Mouse (Mus musculus) left cerebral cortex, adult 8-10 months (tissue): ENCODE data around the gene 4933405O20Rik. TPM values are rescaled to one million over a fixed set of nuclear protein-coding genes. Genes with fewer than 3 reads are reported as not detected.

ENCODE experiments used
- DNase-seq, 2 experiments: peaks; one replicate each; pipeline ENCODE4 v3.0.0; 2022; ENCODE audit warnings: low spot score in 2 of 2
- total RNA-seq, 4 experiments: library from RNA; stranded (reverse); gene quantifications; 2 replicates each; pipeline ENCODE4 v1.2.4; 2022

4933405O20Rik gene
- total RNA-seq: 1 to 10 TPM in 1 of 4 experiments, under 1 TPM in 3; 0.58 to 1.0 (median 0.79) TPM

DNA sequence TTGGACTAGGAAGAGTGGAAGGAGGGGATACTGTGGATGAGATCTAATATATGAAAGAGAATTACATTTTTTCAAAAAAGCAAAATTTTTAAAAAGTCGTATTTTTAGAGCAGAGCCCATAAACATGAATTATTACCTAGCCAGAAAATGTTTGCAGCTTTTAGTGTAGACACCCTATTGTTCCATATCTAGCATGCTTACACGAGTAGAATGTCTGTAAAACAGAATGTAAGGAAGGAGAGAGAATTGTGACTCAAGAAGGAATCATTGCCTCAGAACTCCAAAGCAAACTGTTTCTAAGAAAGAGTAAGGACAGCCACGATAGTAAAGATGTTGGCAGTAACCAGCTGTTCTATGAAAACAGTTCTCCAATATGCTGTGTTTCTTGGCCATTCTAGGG is at the start of gene 4933405O20Rik:
Gene 4933405O20Rik (plus strand): TSS at position 301 of the 400 bp plus-strand sequence.
- DNase-seq: no peak

DNA sequence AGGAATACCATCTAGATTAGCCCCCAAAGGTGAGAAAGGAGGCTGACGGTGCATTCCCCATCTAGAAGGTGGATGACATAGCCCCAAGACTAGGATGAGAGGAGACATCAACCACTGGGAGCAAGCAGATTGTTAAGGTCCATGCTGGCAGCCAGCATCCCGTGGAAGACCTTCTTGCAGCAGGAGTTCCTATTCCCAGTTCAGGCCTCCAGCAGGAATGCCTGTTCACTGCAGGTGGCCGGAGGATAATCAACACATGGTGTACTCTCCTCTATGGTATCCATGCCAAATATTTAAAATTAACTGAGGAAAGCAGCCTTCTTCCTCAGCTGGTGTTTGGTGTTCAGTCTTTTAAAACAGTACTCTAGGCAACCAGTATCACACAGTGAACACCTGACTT is 49.4 kb upstream of the 4933405O20Rik start:
- DNase-seq: no peak

DNA sequence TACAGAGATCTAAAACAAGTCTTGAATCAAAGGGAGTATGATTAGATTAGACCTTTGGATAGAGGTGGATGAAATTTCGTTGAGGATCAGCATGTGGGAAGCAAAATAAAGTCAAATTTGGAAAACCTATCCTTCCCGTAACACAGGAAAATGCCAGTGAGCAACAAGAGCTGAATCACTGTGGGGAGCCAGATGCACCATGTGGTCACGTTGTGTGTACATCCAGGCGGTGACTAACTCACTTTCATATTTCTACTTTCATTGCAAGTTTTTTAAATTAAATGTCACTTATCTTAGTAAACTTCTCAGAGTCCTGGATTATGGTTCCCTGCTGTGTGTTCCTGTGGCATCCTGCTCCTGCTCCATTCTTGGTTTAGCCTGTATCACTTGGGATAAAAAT is 47.6 kb upstream of the 4933405O20Rik start:
- peak in 1 of 2 experiments; percentile 56 for DNase-seq

DNA sequence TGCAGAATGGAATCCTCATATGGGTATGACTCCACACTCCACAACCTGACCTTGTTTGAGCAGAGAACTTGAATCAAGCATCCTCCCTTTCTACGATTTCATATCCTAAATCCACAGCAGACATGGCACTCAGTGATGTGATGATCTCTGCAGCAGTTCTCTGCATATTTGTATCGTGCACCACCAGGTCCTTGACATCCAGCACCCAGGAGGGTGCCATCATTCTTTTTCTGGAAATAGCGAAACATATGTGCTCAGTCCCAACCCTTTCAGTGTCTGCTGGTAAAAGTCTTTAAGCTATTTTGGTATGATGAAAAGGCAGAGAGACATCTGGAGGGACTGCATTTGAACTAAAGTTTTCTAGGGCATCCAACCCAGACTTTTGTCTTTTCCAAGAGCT is 36.3 kb upstream of the 4933405O20Rik start:
- no peak for DNase-seq

DNA sequence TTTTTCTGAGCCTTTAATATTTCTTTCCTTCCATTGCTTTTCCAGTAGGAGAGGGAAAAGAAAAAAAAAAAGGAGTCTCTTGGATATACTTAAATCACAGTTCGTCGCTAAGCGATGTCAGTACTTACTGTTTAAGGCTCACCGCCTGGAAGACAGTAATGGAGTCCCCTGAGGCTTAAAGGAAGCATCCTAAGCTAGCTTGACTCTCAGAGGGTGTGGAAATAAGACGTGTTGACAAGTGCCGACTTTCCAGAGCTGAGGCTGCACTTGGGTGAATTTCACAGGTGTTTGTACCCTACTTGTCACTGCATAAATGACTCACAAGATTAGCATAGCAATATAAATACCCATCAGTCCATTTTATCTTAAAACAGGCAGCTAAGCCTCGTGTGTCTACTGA is 25.1 kb upstream of the 4933405O20Rik start:
- no peak for DNase-seq

DNA sequence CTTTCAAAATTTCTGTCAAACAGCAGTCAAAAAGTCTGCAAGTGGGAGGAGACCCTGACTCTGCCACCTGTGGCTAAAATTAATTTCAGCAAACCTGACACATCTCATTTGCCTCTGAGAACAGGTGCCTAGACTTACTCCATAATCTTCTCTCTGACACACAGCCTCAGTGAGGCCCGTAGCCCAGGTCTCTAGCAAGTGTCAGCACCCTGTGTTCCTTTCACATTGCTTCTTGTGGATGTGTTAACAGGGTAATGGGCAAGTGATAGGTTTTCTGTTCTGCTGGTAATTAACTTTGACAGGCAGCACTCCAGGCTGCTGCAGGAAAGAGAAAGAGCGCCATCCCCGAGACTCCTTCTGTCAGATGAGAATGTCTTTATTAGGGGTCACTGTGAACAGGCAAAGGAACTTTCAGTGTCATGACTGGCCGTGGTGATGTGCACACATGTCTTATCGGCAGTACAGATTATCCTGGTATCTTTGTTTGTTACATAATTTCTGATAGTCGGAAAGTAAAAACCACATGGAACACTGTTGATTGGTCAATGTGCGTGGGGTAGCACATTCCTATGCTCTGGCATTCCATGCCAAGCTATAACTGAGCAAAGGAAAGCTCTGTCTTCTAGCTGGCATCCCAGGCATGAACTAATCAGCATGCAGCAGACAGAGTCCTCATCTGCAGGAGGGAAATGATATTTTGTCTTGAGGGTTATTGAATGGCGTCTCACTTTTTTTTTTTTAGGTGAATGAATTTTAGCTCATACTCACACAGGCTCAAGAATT is 10.2 kb upstream of the 4933405O20Rik start:
- no peak for DNase-seq

DNA sequence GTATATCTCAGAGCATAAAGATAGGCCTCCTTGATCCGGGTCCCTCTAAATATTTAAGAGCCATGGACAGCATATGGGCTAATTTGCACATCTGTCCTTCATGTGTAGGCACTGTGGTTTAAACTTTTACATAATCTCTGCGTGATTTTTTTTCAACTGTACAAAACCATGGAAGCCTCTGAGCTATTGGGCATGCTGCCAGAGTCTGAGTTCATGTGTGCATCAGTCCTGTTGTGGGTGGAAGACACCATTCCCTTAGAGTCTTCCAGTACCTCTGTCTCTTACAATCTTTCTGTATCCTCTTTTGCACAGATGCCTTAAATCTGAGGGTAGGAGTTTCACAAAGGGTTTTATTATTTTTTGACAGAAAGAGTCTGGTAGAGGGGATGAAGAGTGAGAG is 15.1 kb downstream of the 4933405O20Rik start:
- peak in 1 of 2 experiments; percentile 55 for DNase-seq

DNA sequence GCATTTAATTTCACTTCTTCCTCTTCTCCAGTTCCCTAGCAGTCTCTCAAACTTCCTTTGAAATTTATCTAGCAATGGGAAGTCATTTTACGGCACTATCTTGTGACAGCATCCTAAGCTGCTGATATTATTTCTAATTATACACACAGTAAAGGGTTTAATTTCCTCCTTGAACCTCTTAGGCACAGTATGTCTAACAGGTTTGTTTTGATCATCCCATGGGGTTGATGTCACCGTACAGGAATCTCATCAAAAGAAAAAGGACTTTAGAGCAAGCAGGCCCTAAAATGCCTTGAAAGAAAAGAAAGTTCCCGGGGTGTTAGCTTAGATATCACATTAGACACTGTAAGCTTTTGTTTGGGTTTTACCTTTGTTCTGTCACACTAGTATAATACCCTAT is 30.2 kb downstream of the 4933405O20Rik start:
- DNase-seq: no peak

DNA sequence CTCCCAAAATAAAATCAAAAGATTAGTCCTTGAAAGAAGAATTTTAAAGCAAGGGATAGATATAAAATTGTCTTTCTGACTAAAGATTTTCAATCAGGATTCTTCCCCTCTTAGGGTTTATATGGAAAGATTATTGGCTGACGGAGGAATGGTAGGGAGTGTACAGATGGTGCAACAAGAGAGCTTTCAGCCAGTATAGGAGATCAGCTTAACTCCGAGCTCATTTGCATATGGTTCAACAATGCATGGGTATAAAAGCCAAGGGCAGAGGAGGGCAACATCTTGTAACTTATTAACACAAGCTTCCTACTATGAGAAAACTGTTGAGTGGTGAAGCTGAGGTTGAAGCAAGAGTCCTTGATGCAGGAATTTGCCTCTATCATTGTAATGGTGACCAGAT is 34.2 kb downstream of the 4933405O20Rik start:
- no peak for DNase-seq
